ENCODE assay signal across 19 mouse cellular contexts in the genomic region with DNA sequence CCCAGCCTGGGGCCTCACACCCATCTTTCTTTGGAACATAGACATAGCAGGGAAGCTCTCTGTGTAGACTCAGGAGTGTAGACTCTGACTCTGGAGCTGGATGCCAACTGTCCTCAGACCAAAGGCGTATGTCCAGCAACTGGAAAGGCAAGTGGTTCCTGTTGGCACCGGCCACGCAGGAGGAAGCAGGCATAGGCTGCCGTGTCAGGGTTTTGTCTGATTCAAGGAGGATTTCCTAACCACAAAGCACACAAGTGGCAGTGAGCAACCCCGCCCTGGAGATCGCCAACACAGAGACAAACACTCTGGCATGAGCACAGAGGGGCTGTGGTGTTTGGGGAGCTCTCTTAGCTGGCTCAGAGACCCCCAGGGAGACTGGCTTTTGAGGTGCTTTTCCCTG. TPM values are rescaled to one million over a fixed set of nuclear protein-coding genes. Genes with fewer than 3 reads are reported as not detected.
DNase-seq lines count a peak whose midpoint lies in the region; ATAC-seq and TF ChIP-seq lines count a peak whose summit lies in the region.
"Had no signal": no experiment of that assay in that cellular context is flagged by ENCODE, and none has a peak within 500 bp of the region (broad histone marks: within the 10 kb centered on the region; RNA-seq: fewer than 3 reads in every experiment).

No protein-coding gene starts in this region.

- 84% methylated on average over 6 of the region's 6 CpGs for WGBS in forebrain, embryonic 10.5 days
- 80% methylated on average over 6 of the region's 6 CpGs for WGBS in forebrain, embryonic 11.5 days
- 35% methylated on average over 6 of the region's 6 CpGs for WGBS in lung, postnatal 0 days

- TF ChIP-seq CTCF in lung, postnatal 0 days (IDR thresholded peaks at IDR 0.05), result no peak

- H3K4me1 ChIP-seq in forebrain, embryonic 10.5 days, result peaks cover 12% of the 10 kb centered on the region
- H3K4me1 ChIP-seq in forebrain, embryonic 11.5 days (replicated peaks; ENCODE audit: control insufficient read depth, insufficient read depth, low read length), result 0 out of 2 replicates have a peak, but pooled peaks cover 1% of the 10 kb centered on the region
- no peaks in the 10 kb centered on the region; the same call in 1 of the 2 replicates for H3K4me1 ChIP-seq in lung, postnatal 0 days (ENCODE audit: insufficient read depth, low read depth, low read length)

- peaks cover 19% of the 10 kb centered on the region for H3K36me3 ChIP-seq in forebrain, embryonic 10.5 days (replicated peaks)
- H3K36me3 ChIP-seq in forebrain, embryonic 11.5 days (ENCODE audit: control insufficient read depth, insufficient read depth, low read length), result no peaks in the 10 kb centered on the region
- H3K36me3 ChIP-seq in lung, postnatal 0 days (ENCODE audit: insufficient read depth, low read length), result no peaks in the 10 kb centered on the region
- H3K36me3 ChIP-seq: lung, embryonic 15.5 days had no signal

- H3K27me3 ChIP-seq in forebrain, embryonic 10.5 days (ENCODE audit: poor library complexity, severe bottlenecking), result no peaks in the 10 kb centered on the region
- H3K27me3 ChIP-seq in forebrain, embryonic 11.5 days (ENCODE audit: control insufficient read depth, insufficient read depth, low read length), result no peaks in the 10 kb centered on the region
- no peaks in the 10 kb centered on the region for H3K27me3 ChIP-seq in lung, postnatal 0 days (replicated peaks; ENCODE audit: insufficient read depth, low read length)
- H3K27me3 ChIP-seq: lung, embryonic 15.5 days had no signal

- no peak for DNase-seq in forebrain, embryonic 10.5 days (ENCODE audit: extremely low spot score, low spot score)
- no peak for DNase-seq in forebrain, embryonic 11.5 days (ENCODE audit: low spot score)
- DNase-seq in kidney, postnatal 25 days, result peak; percentile 23 to 58
- no peak for DNase-seq in kidney, adult 18-20 months
- peak; percentile 69 for DNase-seq in lung, postnatal 0 days (ENCODE audit: low spot score)
- DNase-seq in thymus, postnatal 25 days, result no peak
- DNase-seq in adipocyte (ENCODE audit: low spot score), result no peak
- DNase-seq: cerebellum, adult 11-12 months; cerebellum, postnatal 25 days; heart, postnatal 10 days; midbrain, embryonic 14.5 days; thymus, adult 18-20 months had no signal

- H3K4me3 ChIP-seq in forebrain, embryonic 10.5 days, result no peak overlapping the region
- no peak overlapping the region for H3K4me3 ChIP-seq in forebrain, embryonic 11.5 days (ENCODE audit: low read depth, low read length)
- H3K4me3 ChIP-seq in lung, postnatal 0 days (ENCODE audit: low read depth, low read length), result no peak overlapping the region
- H3K4me3 ChIP-seq: embryonic facial prominence, embryonic 10.5 days; heart, embryonic 10.5 days; lung, embryonic 15.5 days had no signal

- no peak overlapping the region for H3K4me2 ChIP-seq in forebrain, embryonic 11.5 days (ENCODE audit: low read depth, low read length, severe bottlenecking)
- H3K4me2 ChIP-seq in lung, postnatal 0 days (replicated peaks; ENCODE audit: low read depth, low read length), result no peak overlapping the region
- H3K4me2 ChIP-seq: liver, embryonic 11.5 days; lung, embryonic 15.5 days had no signal

- no peak for TF ChIP-seq EP300 in lung, postnatal 0 days (IDR thresholded peaks at IDR 0.05)

- H3K9me3 ChIP-seq in forebrain, embryonic 10.5 days, result no peaks in the 10 kb centered on the region
- H3K9me3 ChIP-seq in forebrain, embryonic 11.5 days (ENCODE audit: control insufficient read depth, low read length), result no peaks in the 10 kb centered on the region
- no peaks in the 10 kb centered on the region for H3K9me3 ChIP-seq in lung, postnatal 0 days (ENCODE audit: low read length)
- H3K9me3 ChIP-seq: embryonic facial prominence, embryonic 10.5 days; heart, embryonic 10.5 days; lung, embryonic 15.5 days had no signal

- H3K9ac ChIP-seq in forebrain, embryonic 11.5 days (ENCODE audit: low read length), result no peak overlapping the region
- H3K9ac ChIP-seq in lung, postnatal 0 days (replicated peaks; ENCODE audit: low read depth), result no peak overlapping the region
- H3K9ac ChIP-seq: lung, embryonic 15.5 days had no signal

- no peak for ATAC-seq in forebrain, embryonic 11.5 days (replicated peaks; ENCODE audit: low FRiP score)
- ATAC-seq in lung, postnatal 0 days, result peak; percentile 71
- ATAC-seq in megakaryocyte progenitor cell, adult 5-6 weeks (replicated peaks; ENCODE audit: poor library complexity), result peak; percentile 72
- ATAC-seq: hindbrain, embryonic 16.5 days; intestine, postnatal 0 days had no signal

- H3K27ac ChIP-seq in forebrain, embryonic 10.5 days, result 0 out of 2 replicates have a peak overlapping the region, but pooled peaks have one; percentile 8
- H3K27ac ChIP-seq in forebrain, embryonic 11.5 days (ENCODE audit: low read depth, low read length), result no peak overlapping the region
- H3K27ac ChIP-seq in lung, postnatal 0 days (ENCODE audit: low read length), result no peak overlapping the region
- H3K27ac ChIP-seq: embryonic facial prominence, embryonic 10.5 days; heart, embryonic 10.5 days; lung, embryonic 15.5 days had no signal

RNA-seq across cellular contexts. Expression of a gene that starts 17.2 kb away (rescaled TPM):
- 20.1 and 22.1 TPM in 2 replicates for polyA plus RNA-seq in forebrain, embryonic 10.5 days (2016; fragmentation: Nextera tagmentation; extraction: Ambion mirVana)
- polyA plus RNA-seq in forebrain, embryonic 11.5 days (2014; fragmentation: Nextera tagmentation; extraction: Ambion mirVana), result 26.1 and 26.2 TPM in 2 replicates
- 408 and 422 TPM in 2 replicates for polyA plus RNA-seq in lung, postnatal 0 days (2015; fragmentation: Nextera tagmentation; extraction: Ambion mirVana)
- total RNA-seq in megakaryocyte progenitor cell, adult 5-6 weeks (2015), result 8.4 and 10.1 TPM in 2 replicates
- 15.4 and 15.7 TPM in 2 replicates for total RNA-seq in megakaryocyte progenitor cell, adult 5-6 weeks (2017)

Comparison
In these comparisons a context has a peak if more than half of its experiments do, and no peak if none do; other contexts are left out.
1. DNase-seq: peak in kidney, postnatal 25 days (2 of 2) and lung, postnatal 0 days (single experiment); none in forebrain, embryonic 10.5 days (single experiment), forebrain, embryonic 11.5 days (single experiment), kidney, adult 18-20 months (single experiment), thymus, postnatal 25 days (single experiment) and adipocyte (single experiment).
2. RNA of a gene that starts 17.2 kb away (polyA plus RNA-seq): 408 to 422 TPM in lung, postnatal 0 days; 26.1 to 26.2 TPM in forebrain, embryonic 11.5 days and 20.1 to 22.1 TPM in forebrain, embryonic 10.5 days; every median in the first group is over 10 times any median in the second.